Mouse (Mus musculus): ENCODE measurements around the gene Stk39. TPM values are rescaled to one million over a fixed set of nuclear protein-coding genes. Genes with fewer than 3 reads are reported as not detected.
"Not testable (repeated sequence)": the region's sequence is repeated elsewhere in the genome, so short reads cannot be mapped to it uniquely, and the experiment has no call there.

Stk39 gene
- polyA plus RNA-seq, 1 experiment from 2014 or later, result 16.9 TPM

DNA sequence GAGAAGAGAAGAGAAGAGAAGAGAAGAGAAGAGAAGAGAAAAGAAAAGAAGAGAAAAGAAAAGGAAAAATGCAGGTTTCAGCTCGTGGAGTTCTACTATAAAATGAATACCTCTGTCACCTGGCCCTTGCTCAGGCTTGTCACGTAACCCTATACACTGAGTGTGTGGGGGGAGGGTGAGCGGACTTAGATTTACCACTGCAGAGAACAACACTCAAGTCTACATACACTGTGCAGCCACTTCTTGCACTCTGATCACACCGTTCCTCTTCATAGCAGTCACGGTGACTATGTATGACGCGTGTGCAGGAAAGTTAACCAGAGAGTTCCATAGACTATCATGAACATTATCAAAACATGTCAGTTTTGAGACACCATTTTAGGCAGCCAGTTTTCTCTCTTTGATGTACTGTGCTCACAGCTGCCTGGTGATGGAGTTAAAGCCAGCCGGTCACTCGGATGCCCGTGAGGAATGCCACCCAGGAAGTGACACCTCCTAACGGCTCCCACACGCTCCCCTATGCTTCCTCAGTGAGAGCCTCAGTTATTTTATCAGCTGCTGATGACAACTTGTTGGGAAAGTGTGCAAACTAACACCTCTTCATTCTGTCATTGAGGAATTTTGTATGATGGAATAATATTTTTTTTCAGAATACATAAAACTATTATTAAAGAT lies 228.1 kb downstream of the Stk39 start:
- no peak overlapping the region for H3K27ac ChIP-seq
- no peaks in the 10 kb centered on the region for H3K9me3 ChIP-seq
- no peaks in the 10 kb centered on the region for H3K27me3 ChIP-seq
- no peak overlapping the region for H3K4me2 ChIP-seq
- no peak overlapping the region for H3K9ac ChIP-seq
- H3K36me3 ChIP-seq, result no peaks in the 10 kb centered on the region
- ATAC-seq (ENCODE audit: insufficient number of reproducible peaks, insufficient read depth, low FRiP score, low TSS enrichment, low read depth), result no peak
- H3K4me1 ChIP-seq, result peaks cover 8% of the 10 kb centered on the region
- no peak overlapping the region for H3K4me3 ChIP-seq
- 57% methylated on average over 12 of the region's 12 CpGs for whole genome bisulfite sequencing

DNA sequence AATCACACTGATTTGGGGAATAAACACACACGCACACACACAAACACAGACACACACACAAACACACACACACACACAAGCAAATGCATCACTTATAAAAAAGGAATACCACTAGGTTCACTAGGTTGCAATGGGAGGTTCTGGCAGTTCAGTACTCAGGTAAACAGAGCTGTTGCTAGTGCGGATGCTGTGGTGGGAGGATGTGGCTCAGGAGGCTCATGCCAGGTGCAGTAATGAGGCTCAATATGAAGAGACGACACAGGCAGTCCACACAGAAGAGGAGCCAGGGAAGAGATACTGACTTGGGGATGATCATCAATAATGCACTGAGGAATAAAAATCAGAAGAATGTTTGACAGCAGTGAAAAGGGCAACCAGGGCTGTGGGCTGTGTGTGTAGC lies 228.8 kb downstream of the Stk39 start:
- H3K4me2 ChIP-seq, result no peak overlapping the region
- no peak overlapping the region for H3K4me3 ChIP-seq
- H3K9me3 ChIP-seq, result no peaks in the 10 kb centered on the region
- no peak for ATAC-seq (ENCODE audit: insufficient number of reproducible peaks, insufficient read depth, low FRiP score, low TSS enrichment, low read depth)
- 82% methylated on average over 3 of the region's 3 CpGs for WGBS
- peaks cover 7% of the 10 kb centered on the region for H3K4me1 ChIP-seq
- no peak overlapping the region for H3K27ac ChIP-seq
- H3K27me3 ChIP-seq, result no peaks in the 10 kb centered on the region
- no peaks in the 10 kb centered on the region for H3K36me3 ChIP-seq
- H3K9ac ChIP-seq, result no peak overlapping the region

- H3K4me2 ChIP-seq, result no peak overlapping the region
- 80% methylated on average over 3 of the region's 3 CpGs for WGBS
- H3K4me3 ChIP-seq, result no peak overlapping the region
- H3K4me1 ChIP-seq, result peaks cover 4% of the 10 kb centered on the region
- ATAC-seq (ENCODE audit: insufficient number of reproducible peaks, insufficient read depth, low FRiP score, low TSS enrichment, low read depth), result no peak
- H3K27ac ChIP-seq, result no peak overlapping the region
- no peaks in the 10 kb centered on the region for H3K9me3 ChIP-seq
- H3K36me3 ChIP-seq, result no peaks in the 10 kb centered on the region
- H3K9ac ChIP-seq, result no peak overlapping the region
- no peaks in the 10 kb centered on the region for H3K27me3 ChIP-seq
Measured at GRCm38 (mm10) chr2:68242069-68242468, 230.0 kb downstream of the Stk39 start.

- H3K27ac ChIP-seq, result no peak overlapping the region
- H3K4me1 ChIP-seq, result peaks cover 4% of the 10 kb centered on the region
- H3K9me3 ChIP-seq, result no peaks in the 10 kb centered on the region
- WGBS, result 89% methylated on average over 1 of the region's 1 CpGs
- no peaks in the 10 kb centered on the region for H3K27me3 ChIP-seq
- H3K36me3 ChIP-seq, result no peaks in the 10 kb centered on the region
- ATAC-seq (ENCODE audit: insufficient number of reproducible peaks, insufficient read depth, low FRiP score, low TSS enrichment, low read depth), result no peak
- no peak overlapping the region for H3K9ac ChIP-seq
- H3K4me3 ChIP-seq, result no peak overlapping the region
- H3K4me2 ChIP-seq, result no peak overlapping the region
Measured at GRCm38 (mm10) chr2:68241640-68242039, 230.4 kb downstream of the Stk39 start.

- H3K27me3 ChIP-seq; H3K9ac ChIP-seq; H3K4me1 ChIP-seq; H3K4me2 ChIP-seq; H3K36me3 ChIP-seq; H3K27ac ChIP-seq; H3K4me3 ChIP-seq; H3K9me3 ChIP-seq; ATAC-seq (ENCODE audit: insufficient number of reproducible peaks, insufficient read depth, low FRiP score, low TSS enrichment, low read depth): not testable (repeated sequence)
- 32% methylated on average over 4 of the region's 4 CpGs for WGBS
Measured at GRCm38 (mm10) chr2:68239415-68239814, 232.7 kb downstream of the Stk39 start.

DNA sequence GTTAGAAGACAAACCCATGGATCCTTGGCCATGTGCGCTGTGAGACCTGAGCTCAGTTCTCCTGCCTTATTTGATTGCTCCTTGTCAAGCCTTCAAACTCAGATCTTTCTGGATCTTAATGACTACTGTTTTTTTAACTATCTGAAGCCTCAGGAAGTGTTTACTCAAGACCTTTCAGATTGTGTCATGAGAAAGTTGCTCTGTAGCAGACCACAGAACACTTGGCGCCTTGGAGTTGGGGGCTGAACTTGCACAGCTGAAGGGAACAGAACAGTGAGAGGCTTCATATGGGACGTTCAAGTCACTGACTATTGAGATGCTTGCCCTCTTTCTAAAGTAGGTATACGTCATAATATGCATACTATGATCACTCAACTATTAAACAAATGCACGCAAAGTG lies 239.1 kb downstream of the Stk39 start:
- H3K36me3 ChIP-seq, result no peaks in the 10 kb centered on the region
- 95% methylated on average over 5 of the region's 5 CpGs for WGBS
- no peak overlapping the region for H3K27ac ChIP-seq
- ATAC-seq (ENCODE audit: insufficient number of reproducible peaks, insufficient read depth, low FRiP score, low TSS enrichment, low read depth), result no peak
- no peaks in the 10 kb centered on the region for H3K27me3 ChIP-seq
- no peaks in the 10 kb centered on the region for H3K9me3 ChIP-seq
- no peak overlapping the region for H3K4me2 ChIP-seq
- no peak overlapping the region for H3K9ac ChIP-seq
- H3K4me3 ChIP-seq, result no peak overlapping the region
- H3K4me1 ChIP-seq, result no peaks in the 10 kb centered on the region

DNA sequence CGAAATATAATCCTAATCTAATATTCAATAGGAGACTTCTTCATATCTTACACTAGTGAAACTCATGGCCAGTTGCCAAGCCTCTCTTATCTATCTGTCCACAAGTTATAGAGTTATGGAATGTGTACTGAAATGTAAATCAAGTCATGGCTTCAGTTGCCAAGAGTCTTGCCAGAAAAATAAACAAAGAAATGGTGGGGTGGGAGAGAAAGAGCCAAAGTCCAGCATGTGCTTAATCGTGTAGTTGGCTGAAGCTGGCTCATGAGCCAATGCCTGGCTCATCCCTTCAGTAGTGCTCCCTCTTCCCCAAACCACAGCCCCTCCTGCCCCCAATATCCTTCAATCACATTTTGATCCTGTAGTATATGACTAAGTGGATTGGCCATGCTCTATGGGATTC lies 242.2 kb downstream of the Stk39 start:
- no peak overlapping the region for H3K27ac ChIP-seq
- no peak for ATAC-seq (ENCODE audit: insufficient number of reproducible peaks, insufficient read depth, low FRiP score, low TSS enrichment, low read depth)
- H3K9me3 ChIP-seq, result no peaks in the 10 kb centered on the region
- no peaks in the 10 kb centered on the region for H3K27me3 ChIP-seq
- no peak overlapping the region for H3K4me3 ChIP-seq
- H3K36me3 ChIP-seq, result no peaks in the 10 kb centered on the region
- no peaks in the 10 kb centered on the region for H3K4me1 ChIP-seq
- 88% methylated on average over 2 of the region's 2 CpGs for WGBS
- no peak overlapping the region for H3K9ac ChIP-seq
- H3K4me2 ChIP-seq, result no peak overlapping the region

- H3K9me3 ChIP-seq, result no peaks in the 10 kb centered on the region
- no peak overlapping the region for H3K4me2 ChIP-seq
- H3K4me1 ChIP-seq, result no peaks in the 10 kb centered on the region
- H3K27me3 ChIP-seq, result no peaks in the 10 kb centered on the region
- no peak for ATAC-seq (ENCODE audit: insufficient number of reproducible peaks, insufficient read depth, low FRiP score, low TSS enrichment, low read depth)
- WGBS, result 84% methylated on average over 2 of the region's 2 CpGs
- no peak overlapping the region for H3K9ac ChIP-seq
- no peaks in the 10 kb centered on the region for H3K36me3 ChIP-seq
- no peak overlapping the region for H3K4me3 ChIP-seq
- no peak overlapping the region for H3K27ac ChIP-seq
Measured at GRCm38 (mm10) chr2:68229081-68229480, 243.0 kb downstream of the Stk39 start.

GRCm38 (mm10) chr2:68222227-68222873 lies 249.7 kb downstream of the Stk39 start:
- ATAC-seq (ENCODE audit: insufficient number of reproducible peaks, insufficient read depth, low FRiP score, low TSS enrichment, low read depth), result no peak
- whole genome bisulfite sequencing, result 69% methylated on average over 5 of the region's 5 CpGs

DNA sequence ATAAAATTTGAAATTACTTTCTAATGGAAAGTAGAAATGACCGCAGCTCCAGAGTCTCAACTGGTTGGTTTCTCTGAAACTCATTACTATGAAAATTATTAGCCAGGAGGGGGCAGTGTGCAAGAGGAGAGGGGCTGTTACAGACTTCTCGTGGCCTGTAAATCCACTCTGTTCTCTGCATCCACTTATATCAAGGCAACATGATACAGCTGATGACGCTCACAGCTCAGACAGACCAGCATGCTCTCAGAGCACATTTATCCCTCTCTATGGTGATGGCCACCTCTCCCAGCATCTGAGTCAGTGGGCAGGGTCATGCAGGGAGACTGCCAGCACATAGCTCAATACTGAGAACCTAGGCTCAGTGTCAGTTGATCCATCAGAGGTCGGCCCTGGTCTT lies 250.8 kb downstream of the Stk39 start:
- Histone ChIP-seq H3K4me2 (no peak overlapping the region), H3K9ac (no peak overlapping the region), H3K4me3 (no peak overlapping the region), H3K4me1 (peaks cover 12% of the 10 kb centered on the region; the same call in 1 of the 2 replicates), H3K36me3 (0 out of 2 replicates have a peak, but pooled peaks cover 6% of the 10 kb centered on the region), H3K27me3 (no peaks in the 10 kb centered on the region), H3K27ac (no peak overlapping the region), H3K9me3 (no peaks in the 10 kb centered on the region)
- no peak for ATAC-seq (ENCODE audit: insufficient number of reproducible peaks, insufficient read depth, low FRiP score, low TSS enrichment, low read depth)
- WGBS, result 50% methylated on average over 4 of the region's 4 CpGs

More at GRCm38 (mm10) chr2:68222227-68222873, 249.7 kb downstream of the Stk39 start:
- H3K9ac ChIP-seq, result no peak overlapping the region
- H3K36me3 ChIP-seq, result 0 out of 2 replicates have a peak, but pooled peaks cover 6% of the 10 kb centered on the region
- no peak overlapping the region for H3K27ac ChIP-seq
- peaks cover 12% of the 10 kb centered on the region; the same call in 1 of the 2 replicates for H3K4me1 ChIP-seq
- no peaks in the 10 kb centered on the region for H3K27me3 ChIP-seq
- no peaks in the 10 kb centered on the region for H3K9me3 ChIP-seq
- H3K4me2 ChIP-seq, result no peak overlapping the region
- H3K4me3 ChIP-seq, result no peak overlapping the region

- 76% methylated on average over 4 of the region's 4 CpGs for WGBS
- H3K27me3 ChIP-seq, result no peaks in the 10 kb centered on the region
- H3K4me3 ChIP-seq, result no peak overlapping the region
- no peak overlapping the region for H3K4me2 ChIP-seq
- H3K4me1 ChIP-seq, result peaks cover 12% of the 10 kb centered on the region; the same call in 1 of the 2 replicates
- ATAC-seq (ENCODE audit: insufficient number of reproducible peaks, insufficient read depth, low FRiP score, low TSS enrichment, low read depth), result no peak
- H3K9ac ChIP-seq, result no peak overlapping the region
- H3K36me3 ChIP-seq, result 0 out of 2 replicates have a peak, but pooled peaks cover 6% of the 10 kb centered on the region
- no peaks in the 10 kb centered on the region for H3K9me3 ChIP-seq
- no peak overlapping the region for H3K27ac ChIP-seq
Measured at GRCm38 (mm10) chr2:68219823-68220222, 252.2 kb downstream of the Stk39 start.

DNA sequence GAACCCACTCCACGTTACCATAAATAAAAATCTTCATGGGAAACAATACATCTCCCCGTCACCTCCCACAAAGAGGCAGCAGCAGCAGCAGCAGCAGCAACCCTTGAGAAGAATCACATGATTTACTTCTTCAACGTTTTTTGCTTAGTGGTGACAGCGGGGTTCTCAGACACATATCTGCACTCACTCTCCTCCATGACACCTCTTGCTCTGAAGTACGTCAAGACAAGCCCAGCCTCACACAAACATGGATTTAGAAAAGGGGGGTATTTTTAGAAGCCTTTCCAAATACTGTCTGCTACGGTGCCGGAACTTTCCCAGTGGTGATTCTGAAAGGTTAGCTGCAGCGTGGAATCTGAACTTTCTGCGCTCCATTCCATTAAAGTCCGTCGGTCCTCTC lies 256.9 kb downstream of the Stk39 start:
- WGBS, result 88% methylated on average over 11 of the region's 11 CpGs
- Histone ChIP-seq H3K9me3 (no peaks in the 10 kb centered on the region), H3K36me3 (0 out of 2 replicates have a peak, but pooled peaks cover 6% of the 10 kb centered on the region), H3K4me3 (no peak overlapping the region), H3K4me2 (no peak overlapping the region), H3K27me3 (no peaks in the 10 kb centered on the region), H3K4me1 (peaks cover 5% of the 10 kb centered on the region; the same call in 1 of the 2 replicates), H3K27ac (no peak overlapping the region), H3K9ac (no peak overlapping the region)
- no peak for ATAC-seq (ENCODE audit: insufficient number of reproducible peaks, insufficient read depth, low FRiP score, low TSS enrichment, low read depth)

Data from embryonic facial prominence, embryonic 13.5 days (tissue).